Mouse (Mus musculus): Measurements from ENCODE around the gene Tmem52. TPM values are rescaled to one million over a fixed set of nuclear protein-coding genes. Genes with fewer than 3 reads are reported as not detected.
"Not testable (repeated sequence)": the region's sequence is repeated elsewhere in the genome, so short reads cannot be mapped to it uniquely, and the experiment has no call there.

Tmem52 gene
- 0.50 TPM in 1 of 2 replicates, not detected in the other for polyA plus RNA-seq (2015; fragmentation: Nextera tagmentation; extraction: Ambion mirVana)

DNA sequence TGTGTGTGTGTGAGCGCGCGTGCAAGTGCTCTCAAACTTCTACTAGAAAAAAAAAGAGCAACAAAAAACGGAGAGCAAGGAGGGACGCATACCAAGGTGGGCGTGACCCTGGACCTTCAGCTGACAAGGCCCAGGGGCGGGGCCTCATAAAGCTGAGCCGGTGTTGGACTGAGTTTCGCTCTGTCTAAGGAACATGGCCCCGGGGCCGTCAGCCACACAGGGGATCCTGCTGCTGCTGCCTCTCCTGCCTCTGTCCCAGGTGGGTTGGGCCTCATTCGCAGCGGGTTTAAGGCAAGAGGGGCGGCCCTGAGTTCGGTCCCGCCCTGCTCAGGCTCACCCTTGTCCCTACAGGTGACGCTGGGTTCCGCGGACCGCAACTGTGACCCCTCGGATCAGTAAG, at the start of gene Tmem52:
Gene Tmem52 (plus strand): TSS at position 163 of the 400 bp plus-strand sequence.
- no peak within 1 kb of the TSS for H3K27ac ChIP-seq (replicated peaks)
- peak; percentile 22 for ATAC-seq (ENCODE audit: insufficient read depth)
- H3K36me3 ChIP-seq (replicated peaks), result no peaks in the 10 kb centered on the region
- H3K4me2 ChIP-seq, result peak within 1 kb of the TSS; percentile 72
- 0 out of 2 replicates have a peak within 1 kb of the TSS, but pooled peaks have one; percentile 32 for H3K9ac ChIP-seq
- peak within 1 kb of the TSS; percentile 49 for H3K4me3 ChIP-seq (replicated peaks)
- H3K4me1 ChIP-seq (replicated peaks), result peaks cover 9% of the 10 kb centered on the region
- H3K9me3 ChIP-seq (replicated peaks), result no peaks in the 10 kb centered on the region
- 9% methylated on average over 21 of the region's 21 CpGs for WGBS (ENCODE audit: insufficient replicate concordance)
- peaks cover 41% of the 10 kb centered on the region for H3K27me3 ChIP-seq

GRCm38 (mm10) chr4:155420137-155420536, 48.8 kb upstream of the Tmem52 start:
- H3K27me3 ChIP-seq, result no peaks in the 10 kb centered on the region
- no peak overlapping the region for H3K9ac ChIP-seq
- ATAC-seq (ENCODE audit: insufficient read depth), result no peak
- no peak overlapping the region for H3K27ac ChIP-seq (replicated peaks)
- H3K9me3 ChIP-seq (replicated peaks), result no peaks in the 10 kb centered on the region
- no peaks in the 10 kb centered on the region for H3K4me1 ChIP-seq (replicated peaks)
- WGBS (ENCODE audit: insufficient replicate concordance), result 65% methylated on average over 3 of the region's 3 CpGs
- H3K36me3 ChIP-seq (replicated peaks), result no peaks in the 10 kb centered on the region
- H3K4me2 ChIP-seq, result no peak overlapping the region
- H3K4me3 ChIP-seq (replicated peaks), result no peak overlapping the region

DNA sequence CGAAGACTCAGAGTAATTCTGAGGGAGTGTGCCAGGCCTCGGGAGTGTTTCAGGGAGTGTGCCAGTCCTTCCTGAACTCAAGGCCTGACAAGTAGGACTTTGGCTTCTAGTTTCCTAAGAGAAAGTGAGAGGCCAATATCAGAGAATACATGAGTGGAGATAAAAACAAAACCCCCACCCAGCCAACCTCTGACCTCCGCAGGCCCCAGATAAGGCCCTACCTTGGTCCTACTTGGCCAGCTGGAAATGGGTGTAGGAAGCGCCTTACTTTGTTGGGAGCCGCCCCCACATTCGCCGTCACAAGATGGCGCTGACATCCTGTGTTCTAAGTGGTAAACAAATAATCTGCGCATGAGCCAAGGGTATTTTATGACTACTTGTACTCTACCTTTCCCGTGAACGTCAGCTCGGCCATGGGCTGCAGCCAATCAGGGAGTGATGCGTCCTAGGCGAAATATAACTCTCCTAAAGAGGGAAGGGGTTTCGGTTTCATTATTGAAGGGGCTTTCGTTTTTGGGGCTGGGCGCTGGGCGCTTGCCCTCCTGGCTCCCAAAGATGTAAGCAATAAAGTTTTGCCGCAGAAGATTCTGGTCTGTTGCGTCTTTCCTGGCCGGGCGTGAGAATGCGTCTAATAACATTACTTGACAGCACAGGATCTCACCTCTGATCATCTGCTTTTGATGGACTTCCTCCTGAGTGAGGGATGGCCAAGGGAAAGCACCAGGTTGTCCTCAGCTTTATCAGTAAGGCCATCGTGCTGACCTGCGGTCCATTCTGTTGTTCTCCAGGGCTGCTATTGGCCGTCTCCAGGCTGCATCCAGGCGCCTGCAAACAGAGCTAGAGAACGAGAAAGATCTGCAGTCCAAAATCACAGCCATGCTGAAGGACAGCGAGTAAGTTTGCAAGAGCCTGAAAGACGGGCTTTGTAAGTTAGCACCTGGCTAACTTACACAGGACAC, 47.2 kb upstream of the Tmem52 start:
- H3K9me3 ChIP-seq (replicated peaks); H3K27me3 ChIP-seq; ATAC-seq (ENCODE audit: insufficient read depth); H3K4me2 ChIP-seq; H3K9ac ChIP-seq; H3K36me3 ChIP-seq (replicated peaks); H3K27ac ChIP-seq (replicated peaks); H3K4me1 ChIP-seq (replicated peaks); H3K4me3 ChIP-seq (replicated peaks): not testable (repeated sequence)
- 65% methylated on average over 23 of the region's 30 CpGs for WGBS (ENCODE audit: insufficient replicate concordance)

- Histone ChIP-seq H3K9ac (no peak overlapping the region), H3K4me1 (replicated peaks) (no peaks in the 10 kb centered on the region), H3K27ac (replicated peaks) (no peak overlapping the region), H3K9me3 (replicated peaks) (no peaks in the 10 kb centered on the region), H3K4me3 (replicated peaks) (no peak overlapping the region), H3K27me3 (no peaks in the 10 kb centered on the region), H3K36me3 (replicated peaks) (no peaks in the 10 kb centered on the region), H3K4me2 (no peak overlapping the region)
- no peak for ATAC-seq (ENCODE audit: insufficient read depth)
- WGBS (ENCODE audit: insufficient replicate concordance), result 58% methylated on average over 5 of the region's 5 CpGs
These were observed 44.9 kb upstream of the Tmem52 start for GRCm38 (mm10) chr4:155423988-155424387.

GRCm38 (mm10) chr4:155426272-155426671, 42.6 kb upstream of the Tmem52 start:
- Histone ChIP-seq H3K27me3 (no peaks in the 10 kb centered on the region), H3K4me3 (replicated peaks) (no peak overlapping the region), H3K9ac (no peak overlapping the region), H3K4me2 (no peak overlapping the region), H3K9me3 (replicated peaks) (no peaks in the 10 kb centered on the region), H3K4me1 (replicated peaks) (no peaks in the 10 kb centered on the region), H3K27ac (replicated peaks) (no peak overlapping the region), H3K36me3 (replicated peaks) (no peaks in the 10 kb centered on the region)
- ATAC-seq (ENCODE audit: insufficient read depth), result no peak
- 49% methylated on average over 6 of the region's 6 CpGs for WGBS (ENCODE audit: insufficient replicate concordance)

- Histone ChIP-seq H3K27me3 (no peaks in the 10 kb centered on the region), H3K9me3 (replicated peaks) (no peaks in the 10 kb centered on the region), H3K27ac (replicated peaks) (no peak overlapping the region), H3K4me2 (no peak overlapping the region), H3K36me3 (replicated peaks) (no peaks in the 10 kb centered on the region), H3K4me3 (replicated peaks) (no peak overlapping the region), H3K9ac (no peak overlapping the region), H3K4me1 (replicated peaks) (no peaks in the 10 kb centered on the region)
- no peak for ATAC-seq (ENCODE audit: insufficient read depth)
These were observed 40.5 kb upstream of the Tmem52 start for GRCm38 (mm10) chr4:155428442-155428841.

- ATAC-seq (ENCODE audit: insufficient read depth), result no peak
- WGBS (ENCODE audit: insufficient replicate concordance), result 61% methylated on average over 3 of the region's 3 CpGs
- Histone ChIP-seq H3K4me1 (replicated peaks) (no peaks in the 10 kb centered on the region), H3K36me3 (replicated peaks) (no peaks in the 10 kb centered on the region), H3K9ac (no peak overlapping the region), H3K4me3 (replicated peaks) (no peak overlapping the region), H3K27ac (replicated peaks) (no peak overlapping the region), H3K27me3 (no peaks in the 10 kb centered on the region), H3K9me3 (replicated peaks) (no peaks in the 10 kb centered on the region), H3K4me2 (no peak overlapping the region)
These were observed 39.7 kb upstream of the Tmem52 start for GRCm38 (mm10) chr4:155429202-155429601.

DNA sequence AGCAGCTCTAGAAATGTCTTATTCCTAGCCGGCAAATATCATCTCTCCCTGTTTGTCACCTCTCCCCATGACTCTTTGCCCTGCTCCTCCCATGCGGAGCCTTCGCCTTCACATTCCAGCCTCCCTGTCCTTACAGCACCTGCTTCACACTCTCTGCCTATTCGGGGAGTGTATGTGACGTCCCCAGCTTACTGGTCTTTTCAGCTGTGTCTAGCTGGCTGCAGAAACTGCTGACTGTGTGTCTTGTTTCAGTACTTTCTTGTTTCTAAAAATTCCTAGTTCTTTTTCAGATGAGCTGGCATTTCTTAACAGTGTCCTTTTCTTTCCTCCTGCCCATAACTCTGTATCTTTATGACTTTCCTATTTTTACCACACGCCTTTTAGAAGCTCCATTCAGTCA, 36.6 kb upstream of the Tmem52 start:
- Histone ChIP-seq H3K9ac (no peak overlapping the region), H3K36me3 (replicated peaks) (no peaks in the 10 kb centered on the region), H3K4me3 (replicated peaks) (no peak overlapping the region), H3K9me3 (replicated peaks) (no peaks in the 10 kb centered on the region), H3K4me2 (no peak overlapping the region), H3K27me3 (no peaks in the 10 kb centered on the region), H3K4me1 (replicated peaks) (no peaks in the 10 kb centered on the region), H3K27ac (replicated peaks) (no peak overlapping the region)
- 62% methylated on average over 6 of the region's 6 CpGs for WGBS (ENCODE audit: insufficient replicate concordance)
- ATAC-seq (ENCODE audit: insufficient read depth), result no peak

- Histone ChIP-seq H3K4me3 (replicated peaks) (no peak overlapping the region), H3K27me3 (no peaks in the 10 kb centered on the region), H3K4me2 (no peak overlapping the region), H3K27ac (replicated peaks) (no peak overlapping the region), H3K9me3 (replicated peaks) (no peaks in the 10 kb centered on the region), H3K9ac (no peak overlapping the region), H3K36me3 (replicated peaks) (no peaks in the 10 kb centered on the region), H3K4me1 (replicated peaks) (no peaks in the 10 kb centered on the region)
- no peak for ATAC-seq (ENCODE audit: insufficient read depth)
- WGBS (ENCODE audit: insufficient replicate concordance), result 56% methylated on average over 5 of the region's 5 CpGs
These were observed 34.9 kb upstream of the Tmem52 start for GRCm38 (mm10) chr4:155433993-155434392.

GRCm38 (mm10) chr4:155442808-155443207, 26.1 kb upstream of the Tmem52 start:
- H3K9me3 ChIP-seq (replicated peaks), result no peaks in the 10 kb centered on the region
- H3K4me2 ChIP-seq, result no peak overlapping the region
- no peak overlapping the region for H3K27ac ChIP-seq (replicated peaks)
- H3K27me3 ChIP-seq, result no peaks in the 10 kb centered on the region; the same call in 1 of the 2 replicates
- no peak overlapping the region for H3K4me3 ChIP-seq (replicated peaks)
- H3K4me1 ChIP-seq (replicated peaks), result no peaks in the 10 kb centered on the region
- ATAC-seq (ENCODE audit: insufficient read depth), result no peak
- no peaks in the 10 kb centered on the region for H3K36me3 ChIP-seq (replicated peaks)
- H3K9ac ChIP-seq, result no peak overlapping the region
- WGBS (ENCODE audit: insufficient replicate concordance), result 56% methylated on average over 3 of the region's 3 CpGs

GRCm38 (mm10) chr4:155451597-155451996, 17.3 kb upstream of the Tmem52 start:
- no peak overlapping the region for H3K4me2 ChIP-seq
- 54% methylated on average over 10 of the region's 10 CpGs for WGBS (ENCODE audit: insufficient replicate concordance)
- no peak overlapping the region for H3K27ac ChIP-seq (replicated peaks)
- H3K4me1 ChIP-seq (replicated peaks), result no peaks in the 10 kb centered on the region
- ATAC-seq (ENCODE audit: insufficient read depth), result no peak
- H3K9me3 ChIP-seq (replicated peaks), result no peaks in the 10 kb centered on the region
- H3K36me3 ChIP-seq (replicated peaks), result no peaks in the 10 kb centered on the region
- no peaks in the 10 kb centered on the region for H3K27me3 ChIP-seq
- H3K9ac ChIP-seq, result no peak overlapping the region
- H3K4me3 ChIP-seq (replicated peaks), result no peak overlapping the region
